ENCODE assay signal across 8 mouse cellular contexts in genomic region chrX:135743056-135743355, GRCm38 (mm10). TPM values are rescaled to one million over a fixed set of nuclear protein-coding genes. Genes with fewer than 3 reads are reported as not detected.
DNase-seq lines count a peak whose midpoint lies in the region; ATAC-seq and TF ChIP-seq lines count a peak whose summit lies in the region.

No protein-coding gene starts in this region.

- TF ChIP-seq POLR2A in brain, embryonic 14.5 days (IDR thresholded peaks at IDR 0.05; ENCODE audit: borderline replicate concordance, extremely low read depth, insufficient read depth, insufficient read length, poor library complexity, severe bottlenecking): no peak

- intact Hi-C loops in left cerebral cortex, postnatal 36 days (cut with DNase I): no loop called here

- H3K4me3 ChIP-seq in kidney, embryonic 16.5 days (ENCODE audit: low read length): peak overlapping the region; percentile 70
- peak overlapping the region; percentile 60 for H3K4me3 ChIP-seq in hindbrain, embryonic 13.5 days
- H3K4me3 ChIP-seq in midbrain, embryonic 11.5 days (ENCODE audit: low read depth, low read length): peak overlapping the region; percentile 58

- TF ChIP-seq CTCF in brain, embryonic 14.5 days (IDR thresholded peaks at IDR 0.05; ENCODE audit: borderline replicate concordance, extremely low read depth, insufficient read depth, insufficient read length): peak; percentile 9; the same call in 1 of the 2 replicates

- WGBS in kidney, embryonic 16.5 days: 29% methylated on average over 7 of the region's 7 CpGs
- 30% methylated on average over 7 of the region's 7 CpGs for WGBS in hindbrain, embryonic 13.5 days
- WGBS in midbrain, embryonic 11.5 days: 21% methylated on average over 7 of the region's 7 CpGs

- peak overlapping the region; percentile 73 for H3K9ac ChIP-seq in kidney, embryonic 16.5 days (replicated peaks; ENCODE audit: low read length)
- peak overlapping the region; percentile 80 for H3K9ac ChIP-seq in hindbrain, embryonic 13.5 days
- peak overlapping the region; percentile 66 for H3K9ac ChIP-seq in midbrain, embryonic 11.5 days (ENCODE audit: low read length)

- H3K9me3 ChIP-seq in kidney, embryonic 16.5 days (ENCODE audit: low read length): no peaks in the 10 kb centered on the region
- H3K9me3 ChIP-seq in hindbrain, embryonic 13.5 days: no peaks in the 10 kb centered on the region
- H3K9me3 ChIP-seq in midbrain, embryonic 11.5 days (ENCODE audit: control insufficient read depth, low read length): no peaks in the 10 kb centered on the region

- H3K4me1 ChIP-seq in kidney, embryonic 16.5 days (ENCODE audit: insufficient read depth, low read length): no peaks in the 10 kb centered on the region
- H3K4me1 ChIP-seq in hindbrain, embryonic 13.5 days (replicated peaks): peaks cover 10% of the 10 kb centered on the region
- no peaks in the 10 kb centered on the region for H3K4me1 ChIP-seq in midbrain, embryonic 11.5 days (ENCODE audit: control insufficient read depth, insufficient read depth, low read length)

- H3K27me3 ChIP-seq in kidney, embryonic 16.5 days (ENCODE audit: insufficient read depth, low read length): peaks cover 9% of the 10 kb centered on the region; the same call in 1 of the 2 replicates
- H3K27me3 ChIP-seq in hindbrain, embryonic 13.5 days: peaks cover 7% of the 10 kb centered on the region; the same call in 1 of the 2 replicates
- no peaks in the 10 kb centered on the region for H3K27me3 ChIP-seq in midbrain, embryonic 11.5 days (ENCODE audit: control insufficient read depth, insufficient read depth, low read length)

- no peaks in the 10 kb centered on the region for H3K36me3 ChIP-seq in kidney, embryonic 16.5 days (ENCODE audit: insufficient read depth, low read length)
- peaks cover 7% of the 10 kb centered on the region for H3K36me3 ChIP-seq in hindbrain, embryonic 13.5 days
- no peaks in the 10 kb centered on the region for H3K36me3 ChIP-seq in midbrain, embryonic 11.5 days (ENCODE audit: control insufficient read depth, insufficient read depth, low read length)

- peak overlapping the region; percentile 59 for H3K4me2 ChIP-seq in kidney, embryonic 16.5 days (replicated peaks; ENCODE audit: low read depth, low read length)
- peak overlapping the region; percentile 59 for H3K4me2 ChIP-seq in hindbrain, embryonic 13.5 days
- peak overlapping the region; percentile 49 for H3K4me2 ChIP-seq in midbrain, embryonic 11.5 days

- H3K27ac ChIP-seq in kidney, embryonic 16.5 days (ENCODE audit: low read length): peak overlapping the region; percentile 43; the same call in 1 of the 2 replicates
- H3K27ac ChIP-seq in hindbrain, embryonic 13.5 days: peak overlapping the region; percentile 94
- H3K27ac ChIP-seq in midbrain, embryonic 11.5 days (ENCODE audit: low read depth, low read length): no peak overlapping the region

- peak; percentile 9; the same call in 1 of the 2 replicates for ATAC-seq in kidney, embryonic 16.5 days (ENCODE audit: low FRiP score, low TSS enrichment)
- ATAC-seq in hindbrain, embryonic 13.5 days (ENCODE audit: low FRiP score): no peak
- peak; percentile 25 for ATAC-seq in midbrain, embryonic 11.5 days (ENCODE audit: low FRiP score)

- DNase-seq in kidney, postnatal 14 days: no peak
- DNase-seq in brain, embryonic 14.5 days (ENCODE audit: low read depth): no peak
- no peak for DNase-seq in midbrain, embryonic 11.5 days (ENCODE audit: low spot score, missing footprints)
- no peak for DNase-seq in spleen, postnatal 10 days (ENCODE audit: low spot score in 2 of 2)
- no peak for DNase-seq in right cerebral cortex, postnatal 4 days
- no peak for DNase-seq in left cerebral cortex, postnatal 36 days (ENCODE audit: low spot score in 2 of 2)

RNA-seq across cellular contexts. Expression of gene Armcx5, which starts 0.5 kb away (rescaled TPM):
- polyA plus RNA-seq in kidney, embryonic 16.5 days (2015; fragmentation: Nextera tagmentation; extraction: Ambion mirVana): 9.9 and 10.2 TPM in 2 replicates
- polyA plus RNA-seq in brain, embryonic 14.5 days (2012; rRNA removed): 8.2 and 8.5 TPM in 2 replicates
- 11.5 and 13.1 TPM in 2 replicates for polyA plus RNA-seq in hindbrain, embryonic 13.5 days (2015; fragmentation: Nextera tagmentation; extraction: Ambion mirVana)
- polyA plus RNA-seq in midbrain, embryonic 11.5 days (2014; fragmentation: Nextera tagmentation; extraction: Ambion mirVana): 9.6 and 10.4 TPM in 2 replicates
- 10 to 100 TPM; 32.4 to 37.3 TPM for total RNA-seq in left cerebral cortex, postnatal 36 days (2021)

RNA-seq across cellular contexts. Expression of gene Gprasp1, which starts 0.5 kb away (rescaled TPM):
- polyA plus RNA-seq in kidney, embryonic 16.5 days (2015; fragmentation: Nextera tagmentation; extraction: Ambion mirVana): 46.2 and 48.0 TPM in 2 replicates
- 153 and 194 TPM in 2 replicates for polyA plus RNA-seq in brain, embryonic 14.5 days (2012; rRNA removed)
- polyA plus RNA-seq in hindbrain, embryonic 13.5 days (2015; fragmentation: Nextera tagmentation; extraction: Ambion mirVana): 159 and 172 TPM in 2 replicates
- 76.7 and 81.4 TPM in 2 replicates for polyA plus RNA-seq in midbrain, embryonic 11.5 days (2014; fragmentation: Nextera tagmentation; extraction: Ambion mirVana)
- 100 to 1,000 TPM; 309 to 361 TPM for total RNA-seq in left cerebral cortex, postnatal 36 days (2021)

RNA-seq across cellular contexts. Expression of gene Tmsb15a, which starts 17.9 kb away (rescaled TPM):
- polyA plus RNA-seq in kidney, embryonic 16.5 days (2015; fragmentation: Nextera tagmentation; extraction: Ambion mirVana): not detected in 2 replicates
- polyA plus RNA-seq in brain, embryonic 14.5 days (2012; rRNA removed): not detected in 2 replicates
- polyA plus RNA-seq in hindbrain, embryonic 13.5 days (2015; fragmentation: Nextera tagmentation; extraction: Ambion mirVana): not detected in 2 replicates
- polyA plus RNA-seq in midbrain, embryonic 11.5 days (2014; fragmentation: Nextera tagmentation; extraction: Ambion mirVana): not detected in 2 replicates
- not detected for total RNA-seq in left cerebral cortex, postnatal 36 days (2021)

RNA-seq across cellular contexts. Expression of gene Tcp11x2, which starts 49.4 kb away (rescaled TPM):
- not detected in 2 replicates for polyA plus RNA-seq in kidney, embryonic 16.5 days (2015; fragmentation: Nextera tagmentation; extraction: Ambion mirVana)
- not detected in 2 replicates for polyA plus RNA-seq in brain, embryonic 14.5 days (2012; rRNA removed)
- not detected in 2 replicates for polyA plus RNA-seq in hindbrain, embryonic 13.5 days (2015; fragmentation: Nextera tagmentation; extraction: Ambion mirVana)
- not detected in 2 replicates for polyA plus RNA-seq in midbrain, embryonic 11.5 days (2014; fragmentation: Nextera tagmentation; extraction: Ambion mirVana)
- not detected for total RNA-seq in left cerebral cortex, postnatal 36 days (2021)

RNA-seq across cellular contexts. Expression of gene Bhlhb9, which starts 54.4 kb away (rescaled TPM):
- polyA plus RNA-seq in kidney, embryonic 16.5 days (2015; fragmentation: Nextera tagmentation; extraction: Ambion mirVana): 53.8 and 55.5 TPM in 2 replicates
- 51.1 and 59.9 TPM in 2 replicates for polyA plus RNA-seq in brain, embryonic 14.5 days (2012; rRNA removed)
- polyA plus RNA-seq in hindbrain, embryonic 13.5 days (2015; fragmentation: Nextera tagmentation; extraction: Ambion mirVana): 107 and 112 TPM in 2 replicates
- polyA plus RNA-seq in midbrain, embryonic 11.5 days (2014; fragmentation: Nextera tagmentation; extraction: Ambion mirVana): 67.1 and 79.6 TPM in 2 replicates
- total RNA-seq in left cerebral cortex, postnatal 36 days (2021): 10 to 100 TPM; 56.2 to 75.5 TPM
